Mouse (Mus musculus): ENCODE data around the gene Lrch1. TPM values are rescaled to one million over a fixed set of nuclear protein-coding genes. Genes with fewer than 3 reads are reported as not detected.

Lrch1 gene
- polyA plus RNA-seq, 1 experiment from 2014 or later: 15.4 TPM

GRCm38 (mm10) chr14:74918521-74919103 is 29.1 kb downstream of the Lrch1 start:
- WGBS: 91% methylated on average over 5 of the region's 5 CpGs
- no peaks in the 10 kb centered on the region for H3K36me3 ChIP-seq (ENCODE audit: control insufficient read depth, insufficient read depth, low read length)
- no peak for ATAC-seq
- H3K9ac ChIP-seq (ENCODE audit: low read depth, low read length): no peak overlapping the region
- H3K4me3 ChIP-seq (ENCODE audit: low read length): no peak overlapping the region
- peaks cover 16% of the 10 kb centered on the region for H3K4me1 ChIP-seq (ENCODE audit: control insufficient read depth, insufficient read depth, low read depth, low read length)
- H3K9me3 ChIP-seq (ENCODE audit: control insufficient read depth, low read length): no peaks in the 10 kb centered on the region
- no peak overlapping the region for H3K4me2 ChIP-seq (ENCODE audit: low read length)
- H3K27ac ChIP-seq (ENCODE audit: low read depth, low read length): no peak overlapping the region
- no peaks in the 10 kb centered on the region for H3K27me3 ChIP-seq (replicated peaks; ENCODE audit: control insufficient read depth, insufficient read depth, low read length)

- no peaks in the 10 kb centered on the region for H3K36me3 ChIP-seq (ENCODE audit: control insufficient read depth, insufficient read depth, low read length)
- no peak overlapping the region for H3K27ac ChIP-seq (ENCODE audit: low read depth, low read length)
- H3K4me2 ChIP-seq (ENCODE audit: low read length): no peak overlapping the region
- H3K9ac ChIP-seq (ENCODE audit: low read depth, low read length): no peak overlapping the region
- H3K27me3 ChIP-seq (replicated peaks; ENCODE audit: control insufficient read depth, insufficient read depth, low read length): no peaks in the 10 kb centered on the region
- no peaks in the 10 kb centered on the region for H3K9me3 ChIP-seq (ENCODE audit: control insufficient read depth, low read length)
- WGBS: 86% methylated on average over 5 of the region's 5 CpGs
- H3K4me3 ChIP-seq (ENCODE audit: low read length): no peak overlapping the region
- H3K4me1 ChIP-seq (ENCODE audit: control insufficient read depth, insufficient read depth, low read depth, low read length): peaks cover 18% of the 10 kb centered on the region
- ATAC-seq: no peak
Observed at GRCm38 (mm10) chr14:74917504-74918124, 30.1 kb downstream of the Lrch1 start.

GRCm38 (mm10) chr14:74916691-74917090 is 31.0 kb downstream of the Lrch1 start:
- no peaks in the 10 kb centered on the region for H3K27me3 ChIP-seq (replicated peaks; ENCODE audit: control insufficient read depth, insufficient read depth, low read length)
- no peaks in the 10 kb centered on the region for H3K36me3 ChIP-seq (ENCODE audit: control insufficient read depth, insufficient read depth, low read length)
- WGBS: 90% methylated on average over 4 of the region's 4 CpGs
- no peak overlapping the region for H3K27ac ChIP-seq (ENCODE audit: low read depth, low read length)
- peaks cover 18% of the 10 kb centered on the region for H3K4me1 ChIP-seq (ENCODE audit: control insufficient read depth, insufficient read depth, low read depth, low read length)
- no peak overlapping the region for H3K4me2 ChIP-seq (ENCODE audit: low read length)
- no peak overlapping the region for H3K4me3 ChIP-seq (ENCODE audit: low read length)
- H3K9me3 ChIP-seq (ENCODE audit: control insufficient read depth, low read length): no peaks in the 10 kb centered on the region
- no peak overlapping the region for H3K9ac ChIP-seq (ENCODE audit: low read depth, low read length)
- no peak for ATAC-seq

- H3K27ac ChIP-seq (ENCODE audit: low read depth, low read length): no peak overlapping the region
- no peak overlapping the region for H3K4me3 ChIP-seq (ENCODE audit: low read length)
- no peaks in the 10 kb centered on the region for H3K27me3 ChIP-seq (replicated peaks; ENCODE audit: control insufficient read depth, insufficient read depth, low read length)
- H3K9me3 ChIP-seq (ENCODE audit: control insufficient read depth, low read length): no peaks in the 10 kb centered on the region
- WGBS: 62% methylated on average over 8 of the region's 8 CpGs
- no peak for ATAC-seq
- H3K4me2 ChIP-seq (ENCODE audit: low read length): no peak overlapping the region
- no peaks in the 10 kb centered on the region for H3K36me3 ChIP-seq (ENCODE audit: control insufficient read depth, insufficient read depth, low read length)
- H3K4me1 ChIP-seq (ENCODE audit: control insufficient read depth, insufficient read depth, low read depth, low read length): peaks cover 18% of the 10 kb centered on the region
- no peak overlapping the region for H3K9ac ChIP-seq (ENCODE audit: low read depth, low read length)
Observed at GRCm38 (mm10) chr14:74916075-74916474, 31.6 kb downstream of the Lrch1 start.

GRCm38 (mm10) chr14:74915658-74916057 is 32.0 kb downstream of the Lrch1 start:
- H3K36me3 ChIP-seq (ENCODE audit: control insufficient read depth, insufficient read depth, low read length): no peaks in the 10 kb centered on the region
- no peak overlapping the region for H3K27ac ChIP-seq (ENCODE audit: low read depth, low read length)
- H3K4me3 ChIP-seq (ENCODE audit: low read length): no peak overlapping the region
- no peak overlapping the region for H3K4me2 ChIP-seq (ENCODE audit: low read length)
- peaks cover 18% of the 10 kb centered on the region for H3K4me1 ChIP-seq (ENCODE audit: control insufficient read depth, insufficient read depth, low read depth, low read length)
- WGBS: 63% methylated on average over 2 of the region's 2 CpGs
- no peaks in the 10 kb centered on the region for H3K9me3 ChIP-seq (ENCODE audit: control insufficient read depth, low read length)
- no peaks in the 10 kb centered on the region for H3K27me3 ChIP-seq (replicated peaks; ENCODE audit: control insufficient read depth, insufficient read depth, low read length)
- no peak overlapping the region for H3K9ac ChIP-seq (ENCODE audit: low read depth, low read length)
- ATAC-seq: no peak

- Histone ChIP-seq H3K4me1 (ENCODE audit: control insufficient read depth, insufficient read depth, low read depth, low read length) (peaks cover 18% of the 10 kb centered on the region), H3K4me3 (ENCODE audit: low read length) (no peak overlapping the region), H3K9ac (ENCODE audit: low read depth, low read length) (no peak overlapping the region), H3K27ac (ENCODE audit: low read depth, low read length) (peak overlapping the region; percentile 54), H3K27me3 (replicated peaks; ENCODE audit: control insufficient read depth, insufficient read depth, low read length) (no peaks in the 10 kb centered on the region), H3K4me2 (ENCODE audit: low read length) (no peak overlapping the region), H3K9me3 (ENCODE audit: control insufficient read depth, low read length) (no peaks in the 10 kb centered on the region), H3K36me3 (ENCODE audit: control insufficient read depth, insufficient read depth, low read length) (no peaks in the 10 kb centered on the region)
- ATAC-seq: peak; percentile 43
- WGBS: 46% methylated on average over 9 of the region's 9 CpGs
Observed at GRCm38 (mm10) chr14:74915025-74915424, 32.7 kb downstream of the Lrch1 start.

DNA sequence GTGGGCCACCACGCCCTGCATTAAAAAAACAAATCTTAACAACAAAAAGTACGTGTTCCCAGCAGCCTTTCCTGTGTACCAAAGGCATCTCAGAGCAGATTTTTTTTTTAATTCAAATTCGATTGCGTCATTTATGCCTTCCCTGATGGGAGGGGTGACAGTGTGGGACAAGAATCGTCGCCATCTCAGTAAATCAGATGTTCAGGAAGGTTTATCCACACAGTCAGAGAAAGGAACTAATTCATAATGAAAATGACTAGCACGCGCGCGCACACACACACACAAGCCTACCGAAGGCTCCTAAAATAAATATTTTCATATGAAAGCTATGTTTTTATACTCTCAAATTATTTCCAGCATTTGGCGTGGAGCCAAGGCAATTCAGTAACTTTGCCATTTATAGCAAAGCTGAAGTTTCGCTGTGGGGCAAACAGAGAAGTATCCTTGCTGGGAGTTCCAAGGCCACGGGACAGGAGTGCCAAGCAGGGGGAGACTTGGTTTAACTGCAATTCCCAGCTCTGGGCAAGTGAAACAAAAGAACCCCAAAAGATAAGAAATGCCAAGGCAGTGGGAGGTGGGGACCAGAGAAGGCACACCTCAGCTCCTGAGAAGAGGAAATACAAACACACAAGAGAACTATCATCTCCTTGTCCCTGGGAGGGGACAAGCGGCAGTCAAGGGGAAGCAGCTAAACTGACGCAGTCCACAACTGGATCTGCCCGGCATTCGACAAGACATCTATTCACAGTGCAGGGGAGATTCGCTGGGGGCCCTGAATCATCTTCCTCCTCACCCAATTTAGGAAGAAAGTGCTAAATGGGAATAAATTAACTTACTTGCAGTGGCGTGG is 34.1 kb downstream of the Lrch1 start:
- 79% methylated on average over 20 of the region's 20 CpGs for WGBS
- ATAC-seq: no peak

GRCm38 (mm10) chr14:74910363-74910762 is 37.3 kb downstream of the Lrch1 start:
- Histone ChIP-seq H3K27ac (ENCODE audit: low read depth, low read length) (no peak overlapping the region), H3K9me3 (ENCODE audit: control insufficient read depth, low read length) (no peaks in the 10 kb centered on the region), H3K36me3 (ENCODE audit: control insufficient read depth, insufficient read depth, low read length) (no peaks in the 10 kb centered on the region), H3K4me1 (ENCODE audit: control insufficient read depth, insufficient read depth, low read depth, low read length) (peaks cover 13% of the 10 kb centered on the region), H3K27me3 (replicated peaks; ENCODE audit: control insufficient read depth, insufficient read depth, low read length) (no peaks in the 10 kb centered on the region), H3K4me2 (ENCODE audit: low read length) (no peak overlapping the region), H3K4me3 (ENCODE audit: low read length) (no peak overlapping the region), H3K9ac (ENCODE audit: low read depth, low read length) (no peak overlapping the region)
- 61% methylated on average over 5 of the region's 5 CpGs for WGBS
- no peak for ATAC-seq

More for the DNA sequence above, 34.1 kb downstream of the Lrch1 start:
- Histone ChIP-seq H3K9ac (ENCODE audit: low read depth, low read length) (no peak overlapping the region), H3K27ac (ENCODE audit: low read depth, low read length) (no peak overlapping the region), H3K36me3 (ENCODE audit: control insufficient read depth, insufficient read depth, low read length) (no peaks in the 10 kb centered on the region), H3K9me3 (ENCODE audit: control insufficient read depth, low read length) (no peaks in the 10 kb centered on the region), H3K27me3 (replicated peaks; ENCODE audit: control insufficient read depth, insufficient read depth, low read length) (no peaks in the 10 kb centered on the region), H3K4me3 (ENCODE audit: low read length) (no peak overlapping the region), H3K4me1 (ENCODE audit: control insufficient read depth, insufficient read depth, low read depth, low read length) (peaks cover 18% of the 10 kb centered on the region), H3K4me2 (ENCODE audit: low read length) (no peak overlapping the region)

- Histone ChIP-seq H3K4me2 (ENCODE audit: low read length) (no peak overlapping the region), H3K36me3 (ENCODE audit: control insufficient read depth, insufficient read depth, low read length) (no peaks in the 10 kb centered on the region), H3K4me3 (ENCODE audit: low read length) (no peak overlapping the region), H3K27ac (ENCODE audit: low read depth, low read length) (no peak overlapping the region), H3K4me1 (ENCODE audit: control insufficient read depth, insufficient read depth, low read depth, low read length) (peaks cover 8% of the 10 kb centered on the region), H3K9me3 (ENCODE audit: control insufficient read depth, low read length) (no peaks in the 10 kb centered on the region), H3K9ac (ENCODE audit: low read depth, low read length) (no peak overlapping the region), H3K27me3 (replicated peaks; ENCODE audit: control insufficient read depth, insufficient read depth, low read length) (no peaks in the 10 kb centered on the region)
- 78% methylated on average over 8 of the region's 8 CpGs for WGBS
- ATAC-seq: no peak
Observed at GRCm38 (mm10) chr14:74909021-74909420, 38.7 kb downstream of the Lrch1 start.

All from hindbrain, embryonic 16.5 days (tissue).